Mouse (Mus musculus): Measurements from ENCODE around the gene Polg2. TPM values are rescaled to one million over a fixed set of nuclear protein-coding genes. Genes with fewer than 3 reads are reported as not detected.

Gene Polg2
- polyA plus RNA-seq, 1 experiment from 2014 or later, result 11.1 TPM

- 83% methylated on average over 10 of the region's 10 CpGs for WGBS
- no peaks in the 10 kb centered on the region for H3K27me3 ChIP-seq (ENCODE audit: insufficient read depth, low read length)
- H3K36me3 ChIP-seq (ENCODE audit: insufficient read depth, low read length), result peaks cover 55% of the 10 kb centered on the region
- no peak for TF ChIP-seq CTCF (IDR thresholded peaks at IDR 0.05; ENCODE audit: low read depth)
- ATAC-seq (replicated peaks; ENCODE audit: low FRiP score, low read depth) (no peak), DNase-seq (ENCODE audit: low spot score) (no peak)
- no peaks in the 10 kb centered on the region for H3K9me3 ChIP-seq (replicated peaks; ENCODE audit: low read length)
- no peak overlapping the region for H3K9ac ChIP-seq (ENCODE audit: low read depth, low read length)
- no peak overlapping the region for H3K4me3 ChIP-seq (replicated peaks; ENCODE audit: low read depth, low read length)
- H3K4me1 ChIP-seq (replicated peaks; ENCODE audit: insufficient read depth, low read length), result no peaks in the 10 kb centered on the region
- no peak overlapping the region for H3K4me2 ChIP-seq (ENCODE audit: low read length)
- no peak overlapping the region for H3K27ac ChIP-seq
Measured at GRCm38 (mm10) chr11:106802069-106802627, 22.8 kb upstream of the Polg2 start.

DNA sequence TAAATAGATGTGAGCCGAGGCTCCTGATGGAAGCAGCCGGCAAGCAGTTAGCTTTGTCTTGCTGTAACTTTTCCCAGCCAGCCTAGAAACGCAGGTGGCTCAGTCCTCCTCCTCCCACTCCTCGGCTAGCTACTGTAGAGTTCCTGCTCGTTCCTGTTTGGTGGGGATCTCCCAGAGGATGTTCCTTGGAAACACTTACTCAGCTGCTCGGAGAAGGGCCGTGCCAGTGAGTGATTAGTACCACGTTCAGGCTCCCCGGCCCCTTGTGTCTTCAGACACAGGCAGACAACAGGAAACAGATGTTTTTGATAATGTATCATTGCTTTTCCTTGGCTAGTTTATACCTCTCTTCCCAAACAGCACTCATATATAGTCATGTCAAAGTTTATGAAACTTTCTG lies 16.3 kb upstream of the Polg2 start:
- Histone ChIP-seq H3K9ac (ENCODE audit: low read depth, low read length) (no peak overlapping the region), H3K27me3 (ENCODE audit: insufficient read depth, low read length) (no peaks in the 10 kb centered on the region), H3K4me1 (replicated peaks; ENCODE audit: insufficient read depth, low read length) (no peaks in the 10 kb centered on the region), H3K9me3 (replicated peaks; ENCODE audit: low read length) (no peaks in the 10 kb centered on the region), H3K36me3 (ENCODE audit: insufficient read depth, low read length) (peaks cover 43% of the 10 kb centered on the region), H3K4me2 (ENCODE audit: low read length) (no peak overlapping the region), H3K27ac (peak overlapping the region; percentile 64), H3K4me3 (replicated peaks; ENCODE audit: low read depth, low read length) (no peak overlapping the region)
- TF ChIP-seq CTCF (IDR thresholded peaks at IDR 0.05; ENCODE audit: low read depth), result no peak
- DNase-seq (ENCODE audit: low spot score), result peak; percentile 57
- ATAC-seq (replicated peaks; ENCODE audit: low FRiP score, low read depth), result peak; percentile 51; the same call in 1 of the 2 replicates
- WGBS, result 33% methylated on average over 9 of the region's 9 CpGs

GRCm38 (mm10) chr11:106793846-106794245 lies 14.5 kb upstream of the Polg2 start:
- Histone ChIP-seq H3K9me3 (replicated peaks; ENCODE audit: low read length) (no peaks in the 10 kb centered on the region), H3K4me3 (replicated peaks; ENCODE audit: low read depth, low read length) (no peak overlapping the region), H3K4me2 (ENCODE audit: low read length) (no peak overlapping the region), H3K36me3 (ENCODE audit: insufficient read depth, low read length) (peaks cover 30% of the 10 kb centered on the region), H3K27me3 (ENCODE audit: insufficient read depth, low read length) (no peaks in the 10 kb centered on the region), H3K9ac (ENCODE audit: low read depth, low read length) (no peak overlapping the region), H3K27ac (no peak overlapping the region), H3K4me1 (replicated peaks; ENCODE audit: insufficient read depth, low read length) (no peaks in the 10 kb centered on the region)
- WGBS, result 74% methylated on average over 4 of the region's 4 CpGs
- DNase-seq (ENCODE audit: low spot score) (no peak), ATAC-seq (replicated peaks; ENCODE audit: low FRiP score, low read depth) (no peak)
- peak; percentile 44 for TF ChIP-seq CTCF (IDR thresholded peaks at IDR 0.05; ENCODE audit: low read depth)

GRCm38 (mm10) chr11:106789649-106790048 lies 10.3 kb upstream of the Polg2 start:
- 1% methylated on average over 6 of the region's 6 CpGs for WGBS
- Histone ChIP-seq H3K4me1 (replicated peaks; ENCODE audit: insufficient read depth, low read length) (no peaks in the 10 kb centered on the region), H3K9ac (ENCODE audit: low read depth, low read length) (peak overlapping the region; percentile 96), H3K9me3 (replicated peaks; ENCODE audit: low read length) (no peaks in the 10 kb centered on the region), H3K27ac (peak overlapping the region; percentile 99), H3K4me3 (replicated peaks; ENCODE audit: low read depth, low read length) (peak overlapping the region; percentile 95), H3K27me3 (ENCODE audit: insufficient read depth, low read length) (no peaks in the 10 kb centered on the region), H3K4me2 (ENCODE audit: low read length) (peak overlapping the region; percentile 85), H3K36me3 (ENCODE audit: insufficient read depth, low read length) (peaks cover 28% of the 10 kb centered on the region)
- ATAC-seq (replicated peaks; ENCODE audit: low FRiP score, low read depth) (no peak), DNase-seq (ENCODE audit: low spot score) (peak; percentile 54)
- no peak for TF ChIP-seq CTCF (IDR thresholded peaks at IDR 0.05; ENCODE audit: low read depth)

DNA sequence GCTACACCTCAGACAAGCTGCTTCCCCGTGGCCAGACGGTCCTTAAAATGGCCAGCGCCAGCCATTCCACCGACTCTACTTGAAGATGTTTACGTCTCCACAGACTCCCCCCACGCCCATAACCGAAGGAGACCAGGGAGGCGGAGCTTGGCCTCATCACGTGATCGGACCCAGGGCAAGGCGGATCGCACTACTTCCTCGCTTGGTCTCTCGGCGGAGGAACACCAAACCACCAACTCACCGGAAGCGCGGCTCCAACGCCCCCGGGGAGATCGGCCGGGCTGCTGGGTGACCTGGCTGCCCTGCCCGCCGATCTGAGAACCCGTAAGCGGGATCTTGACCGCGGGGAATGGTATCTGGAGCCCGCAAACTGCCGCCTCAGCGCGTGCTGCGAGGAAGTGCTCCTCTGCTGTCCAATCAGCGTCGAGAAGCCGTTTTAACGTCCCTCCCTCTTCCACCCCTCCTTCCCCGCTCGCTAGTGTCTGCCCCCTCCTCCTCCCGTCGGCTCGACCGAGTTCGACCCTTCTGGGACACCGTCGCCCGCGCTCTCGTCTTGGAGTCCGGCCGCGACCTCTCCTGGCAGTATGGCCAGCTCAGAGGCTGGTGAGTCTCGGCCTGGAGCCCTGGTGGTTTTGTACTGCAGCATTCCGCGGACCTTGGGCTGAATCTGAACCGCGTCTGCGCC lies 9.6 kb upstream of the Polg2 start, which contains the start of the genes Ddx5 and Cep95:
Ddx5 (minus strand) TSS at position 411 of the 685 bp plus-strand sequence.
Cep95 (plus strand) TSS at position 478 of the 685 bp plus-strand sequence.
- no peaks in the 10 kb centered on the region for H3K27me3 ChIP-seq (ENCODE audit: insufficient read depth, low read length)
- H3K36me3 ChIP-seq (ENCODE audit: insufficient read depth, low read length), result peaks cover 29% of the 10 kb centered on the region
- peak; percentile 55 for TF ChIP-seq CTCF (IDR thresholded peaks at IDR 0.05; ENCODE audit: low read depth)
- H3K27ac ChIP-seq, result peak within 1 kb of the TSS; percentile 99
- peak; percentile 86 for ATAC-seq (replicated peaks; ENCODE audit: low FRiP score, low read depth)
- H3K4me1 ChIP-seq (replicated peaks; ENCODE audit: insufficient read depth, low read length), result no peaks in the 10 kb centered on the region
- peak within 1 kb of the TSS; percentile 95 for H3K4me3 ChIP-seq (replicated peaks; ENCODE audit: low read depth, low read length)
- no peaks in the 10 kb centered on the region for H3K9me3 ChIP-seq (replicated peaks; ENCODE audit: low read length)
- H3K9ac ChIP-seq (ENCODE audit: low read depth, low read length), result peak within 1 kb of the TSS; percentile 96
- DNase-seq (ENCODE audit: low spot score), result peak; percentile 99
- peak within 1 kb of the TSS; percentile 85 for H3K4me2 ChIP-seq (ENCODE audit: low read length)
- WGBS, result under 1% methylated on average over 58 of the region's 58 CpGs

DNA sequence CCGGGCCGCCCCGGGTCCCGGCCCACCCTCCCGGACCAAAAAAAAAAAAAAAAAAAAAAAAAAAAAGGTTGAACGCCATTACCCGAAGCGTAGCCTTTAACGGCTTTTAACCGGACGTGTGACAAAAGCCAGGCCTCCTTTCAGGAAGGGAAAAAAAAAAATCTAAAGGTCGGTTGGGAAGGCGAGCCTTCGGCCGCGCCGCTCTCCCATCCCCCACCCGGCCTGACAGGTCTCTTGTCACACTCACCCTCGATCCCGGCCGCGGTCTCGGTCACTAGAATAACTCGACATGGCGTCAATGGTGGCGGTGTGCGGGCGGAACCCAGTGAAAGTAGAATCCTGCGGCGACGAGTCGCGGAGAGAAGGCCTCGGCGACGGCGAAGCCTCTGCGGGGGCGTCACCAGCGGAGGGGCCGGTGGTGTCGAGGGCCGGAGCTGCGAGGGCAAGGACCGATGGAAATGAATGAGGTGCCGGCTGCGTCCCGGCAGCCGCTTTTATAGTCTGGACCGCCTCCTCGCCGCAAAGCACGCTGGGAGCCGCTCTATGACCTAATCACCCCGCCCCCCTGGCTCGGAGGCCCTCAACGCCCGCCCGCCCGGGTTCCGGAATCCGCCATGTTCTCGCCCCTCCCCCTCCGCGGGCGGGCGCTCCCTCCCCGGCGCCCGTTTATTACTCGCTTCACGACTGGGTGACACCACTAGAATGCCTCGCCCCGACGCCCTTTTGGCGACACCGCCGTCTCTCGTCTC lies 8.9 kb upstream of the Polg2 start:
- ATAC-seq (replicated peaks; ENCODE audit: low FRiP score, low read depth), result peak; percentile 74
- Histone ChIP-seq H3K27ac (peak overlapping the region; percentile 99), H3K9me3 (replicated peaks; ENCODE audit: low read length) (no peaks in the 10 kb centered on the region), H3K36me3 (ENCODE audit: insufficient read depth, low read length) (peaks cover 32% of the 10 kb centered on the region), H3K27me3 (ENCODE audit: insufficient read depth, low read length) (no peaks in the 10 kb centered on the region), H3K4me2 (ENCODE audit: low read length) (peak overlapping the region; percentile 85), H3K4me3 (replicated peaks; ENCODE audit: low read depth, low read length) (peak overlapping the region; percentile 95), H3K4me1 (replicated peaks; ENCODE audit: insufficient read depth, low read length) (no peaks in the 10 kb centered on the region), H3K9ac (ENCODE audit: low read depth, low read length) (peak overlapping the region; percentile 96)
- TF ChIP-seq CTCF (IDR thresholded peaks at IDR 0.05; ENCODE audit: low read depth), result no peak
- peak; percentile 99 for DNase-seq (ENCODE audit: low spot score)
- under 1% methylated on average over 62 of the region's 79 CpGs for WGBS

All from kidney, postnatal 0 days (tissue).